Mouse (Mus musculus): ENCODE measurements around the gene Tnks1bp1.

The Tnks1bp1 gene

DNA sequence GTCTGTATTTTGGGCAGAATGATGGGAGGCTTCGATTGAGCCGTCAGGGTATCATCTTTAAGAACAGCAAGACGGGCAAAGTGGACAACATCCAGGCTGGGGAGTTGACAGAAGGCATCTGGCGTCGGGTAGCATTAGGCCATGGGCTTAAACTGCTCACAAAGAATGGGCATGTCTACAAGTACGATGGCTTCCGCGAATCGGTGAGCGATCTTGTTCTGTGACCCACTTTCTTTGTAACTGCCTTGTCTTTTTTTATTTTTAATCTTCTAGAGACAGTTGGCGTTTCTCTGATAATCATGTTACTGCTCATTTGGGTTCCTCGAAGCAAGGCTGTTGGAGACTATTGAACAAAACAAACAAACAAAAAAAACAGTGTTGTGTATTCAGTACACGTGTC is 9.5 kb upstream of the Tnks1bp1 start:
- DNase-seq (ENCODE audit: low spot score in 2 of 2), result no peak

- DNase-seq (ENCODE audit: low spot score in 2 of 2), result no peak
Observed at GRCm38 (mm10) chr2:85043623-85044022, 4.2 kb upstream of the Tnks1bp1 start.

- no peak for DNase-seq (ENCODE audit: low spot score in 2 of 2)
Observed at GRCm38 (mm10) chr2:85046222-85046621, 1.6 kb upstream of the Tnks1bp1 start.

GRCm38 (mm10) chr2:85047081-85047480 is 741 bp upstream of the Tnks1bp1 start:
- no peak for DNase-seq (ENCODE audit: low spot score in 2 of 2)

GRCm38 (mm10) chr2:85048168-85048751 is 438 bp downstream of the Tnks1bp1 start:
- DNase-seq (ENCODE audit: low spot score in 2 of 2), result peak; percentile 87

GRCm38 (mm10) chr2:85049277-85049676 is 1.5 kb downstream of the Tnks1bp1 start:
- DNase-seq (ENCODE audit: low spot score in 2 of 2), result no peak

- peak; percentile 67 for DNase-seq (ENCODE audit: low spot score in 2 of 2)
Observed at GRCm38 (mm10) chr2:85050001-85050634, 2.3 kb downstream of the Tnks1bp1 start.

GRCm38 (mm10) chr2:85050746-85051145 is 2.9 kb downstream of the Tnks1bp1 start:
- DNase-seq (ENCODE audit: low spot score in 2 of 2), result peak in 1 of 2 experiments; percentile 58

DNA sequence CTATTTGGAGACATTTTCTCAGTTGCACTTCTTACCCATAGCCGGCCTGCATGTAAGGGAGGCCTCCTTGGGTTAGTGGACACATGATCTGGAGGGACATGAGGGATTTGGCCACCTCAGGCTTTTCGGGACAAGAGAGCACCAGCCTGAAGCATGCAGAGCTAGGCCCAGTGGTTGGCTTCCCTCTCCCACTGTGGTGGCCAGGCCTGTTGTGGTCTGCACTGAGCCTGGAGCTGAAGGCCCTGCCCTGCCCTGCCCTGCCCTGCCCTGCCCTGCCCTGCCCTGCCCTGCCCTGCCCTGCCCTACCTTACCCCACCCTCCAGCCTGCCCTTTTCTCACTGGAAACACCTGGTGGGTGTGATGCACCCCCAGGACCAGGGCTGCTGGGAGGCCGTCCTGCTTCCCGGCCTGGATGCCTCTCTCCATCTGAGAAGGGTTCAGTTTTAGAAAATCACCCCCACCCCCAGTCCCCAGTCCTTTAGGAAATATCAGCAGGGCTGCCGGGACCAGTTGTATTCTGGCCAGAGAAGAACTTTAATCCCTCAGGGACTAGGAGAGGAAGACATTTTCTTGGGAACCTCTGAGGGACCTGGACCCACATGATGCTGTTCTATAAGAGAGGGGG is 5.5 kb downstream of the Tnks1bp1 start:
- DNase-seq (ENCODE audit: low spot score in 2 of 2), result no peak

- DNase-seq (ENCODE audit: low spot score in 2 of 2), result no peak
Observed at GRCm38 (mm10) chr2:85056711-85057110, 8.9 kb downstream of the Tnks1bp1 start.

GRCm38 (mm10) chr2:85059677-85060076 is 11.9 kb downstream of the Tnks1bp1 start:
- no peak for DNase-seq (ENCODE audit: low spot score in 2 of 2)

DNA sequence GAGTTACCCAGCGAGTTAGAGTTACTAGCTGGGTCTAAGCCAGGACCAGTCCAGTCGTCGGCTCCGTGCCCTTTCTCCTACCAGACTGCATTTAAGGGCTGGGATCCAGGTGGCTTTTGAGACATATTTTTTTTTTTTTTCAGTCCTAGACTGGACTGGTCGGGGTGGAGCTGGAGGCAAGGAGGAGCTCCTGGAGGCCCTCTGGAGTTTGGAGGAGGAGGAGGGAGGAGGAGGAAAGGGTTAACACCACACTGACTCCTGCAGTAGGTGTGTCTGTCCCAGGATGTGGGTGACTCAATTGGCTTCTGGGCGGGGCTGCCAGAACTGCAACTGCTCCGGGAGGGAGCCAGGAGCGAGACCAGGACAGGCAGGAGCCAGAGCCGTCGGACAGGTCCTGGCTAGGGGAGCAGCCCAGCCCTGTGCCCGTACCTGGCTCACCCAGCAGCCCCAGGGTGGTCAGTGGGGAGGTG is 12.8 kb downstream of the Tnks1bp1 start:
- peak in 1 of 2 experiments; percentile 29 for DNase-seq (ENCODE audit: low spot score in 2 of 2)

- DNase-seq (ENCODE audit: low spot score in 2 of 2), result peak in 1 of 2 experiments; percentile 34
Observed at GRCm38 (mm10) chr2:85061107-85061541, 13.3 kb downstream of the Tnks1bp1 start.

DNA sequence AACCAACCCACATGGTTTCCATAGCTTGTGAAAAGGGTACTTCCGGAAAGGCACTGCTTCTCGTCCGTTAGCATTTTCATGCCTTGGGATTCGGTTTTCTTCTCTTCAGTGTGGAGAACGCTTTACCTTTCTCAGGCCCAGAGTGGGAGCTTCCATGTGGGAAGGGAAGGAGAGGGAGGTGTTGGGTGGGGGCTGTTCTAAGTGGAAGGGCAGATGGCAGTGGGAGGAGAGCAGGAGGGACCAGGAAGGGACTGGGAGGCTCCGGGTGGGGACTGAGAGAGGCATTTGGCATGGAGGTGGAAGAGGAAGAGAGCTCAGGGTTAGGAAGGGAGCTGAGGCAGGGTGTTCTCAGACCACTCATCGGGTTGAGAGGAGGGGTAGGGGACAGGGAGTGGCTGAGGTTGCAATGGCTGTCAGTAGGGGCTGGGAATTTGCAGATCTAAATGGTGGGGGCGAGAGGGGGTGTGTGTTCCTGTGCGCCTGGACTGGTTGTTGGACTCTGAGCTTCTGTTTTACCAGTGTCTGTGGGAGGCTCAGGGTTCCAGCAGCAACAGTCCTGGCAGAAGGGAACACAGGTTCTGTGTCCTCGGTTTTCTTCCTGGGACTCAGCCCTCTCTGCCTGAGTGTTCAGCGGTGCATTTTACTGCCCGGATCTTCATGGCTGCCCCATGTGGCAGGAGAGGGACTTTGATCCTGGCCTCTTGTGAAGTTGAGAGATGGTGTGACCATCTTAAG is 17.5 kb downstream of the Tnks1bp1 start:
- DNase-seq (ENCODE audit: low spot score in 2 of 2), result no peak

DNA sequence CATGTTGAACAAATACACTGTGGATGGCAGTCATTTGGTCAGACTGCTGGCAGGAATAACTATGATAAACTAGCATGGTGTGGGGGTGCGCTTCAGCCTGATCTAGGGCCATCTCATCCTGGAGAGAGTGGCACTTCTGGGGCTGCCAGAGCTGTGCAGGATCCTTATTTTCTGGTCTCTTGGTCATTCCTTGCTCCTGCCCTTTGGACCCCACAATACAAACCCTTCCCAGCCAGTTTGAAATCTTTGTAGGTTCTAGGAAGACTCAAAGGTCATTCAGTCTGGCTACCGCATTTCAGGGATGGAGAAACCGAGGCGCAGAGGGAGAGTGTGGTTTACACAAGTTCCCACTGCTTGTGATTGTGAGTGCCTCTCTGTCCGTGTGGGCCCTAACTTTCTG is 19.1 kb downstream of the Tnks1bp1 start:
- DNase-seq (ENCODE audit: low spot score in 2 of 2), result no peak

- DNase-seq (ENCODE audit: low spot score in 2 of 2), result no peak
Observed at GRCm38 (mm10) chr2:85067903-85068625, 20.2 kb downstream of the Tnks1bp1 start.

- no peak for DNase-seq (ENCODE audit: low spot score in 2 of 2)
Observed at GRCm38 (mm10) chr2:85068626-85069025, 20.8 kb downstream of the Tnks1bp1 start.

DNA sequence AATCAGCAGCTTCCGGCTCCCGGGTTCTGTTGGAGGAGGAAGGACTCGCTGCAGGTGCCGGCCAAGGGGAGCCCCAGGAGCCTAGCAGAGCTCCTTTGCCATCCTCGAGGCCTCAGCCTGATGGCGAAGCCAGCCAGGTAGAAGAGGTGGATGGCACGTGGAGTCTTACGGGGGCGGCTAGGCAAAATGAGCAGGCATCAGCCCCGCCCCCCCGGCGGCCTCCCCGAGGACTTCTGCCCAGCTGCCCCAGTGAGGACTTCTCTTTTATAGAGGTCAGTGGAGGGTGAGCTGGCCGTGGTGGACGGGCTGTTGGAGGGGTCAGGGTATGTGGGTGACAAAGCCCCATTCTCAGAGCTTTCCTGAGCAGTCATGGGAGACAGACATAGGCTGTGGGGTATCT is 22.3 kb downstream of the Tnks1bp1 start:
- DNase-seq (ENCODE audit: low spot score in 2 of 2), result no peak

- DNase-seq (ENCODE audit: low spot score in 2 of 2), result no peak
Observed at GRCm38 (mm10) chr2:85071921-85072320, 24.1 kb downstream of the Tnks1bp1 start.

GRCm38 (mm10) chr2:85073751-85074150 is 25.9 kb downstream of the Tnks1bp1 start:
- no peak for DNase-seq (ENCODE audit: low spot score in 2 of 2)

Data from right cerebral cortex, postnatal 10 days (tissue).